Comparison of ENCODE assay signal across 9 mouse cellular contexts in genomic region chr8:106115897-106116296, GRCm38 (mm10). TPM values are rescaled to one million over a fixed set of nuclear protein-coding genes. Genes with fewer than 3 reads are reported as not detected.
DNase-seq lines count a peak whose midpoint lies in the region; ATAC-seq and TF ChIP-seq lines count a peak whose summit lies in the region.
"Had no signal": no experiment of that assay in that cellular context is flagged by ENCODE, and none has a peak within 500 bp of the region (broad histone marks: within the 10 kb centered on the region; RNA-seq: fewer than 3 reads in every experiment).

No protein-coding gene starts in this region.

- no peak for ATAC-seq in lung, postnatal 0 days

- H3K27ac ChIP-seq in heart, embryonic 10.5 days, result no peak overlapping the region
- no peak overlapping the region for H3K27ac ChIP-seq in lung, postnatal 0 days (ENCODE audit: low read length)
- H3K27ac ChIP-seq: neural tube, embryonic 13.5 days had no signal

- no peaks in the 10 kb centered on the region for H3K27me3 ChIP-seq in heart, embryonic 10.5 days (ENCODE audit: insufficient read depth, poor library complexity, severe bottlenecking)
- no peaks in the 10 kb centered on the region for H3K27me3 ChIP-seq in lung, postnatal 0 days (replicated peaks; ENCODE audit: insufficient read depth, low read length)
- H3K27me3 ChIP-seq: neural tube, embryonic 13.5 days had no signal

- no peak overlapping the region for H3K4me3 ChIP-seq in heart, embryonic 10.5 days
- H3K4me3 ChIP-seq in lung, postnatal 0 days (ENCODE audit: low read depth, low read length), result no peak overlapping the region
- H3K4me3 ChIP-seq: neural tube, embryonic 13.5 days had no signal

- H3K4me1 ChIP-seq in heart, embryonic 10.5 days, result peaks cover 6% of the 10 kb centered on the region; the same call in 1 of the 2 replicates
- H3K4me1 ChIP-seq in lung, postnatal 0 days (ENCODE audit: insufficient read depth, low read depth, low read length), result no peaks in the 10 kb centered on the region
- H3K4me1 ChIP-seq: neural tube, embryonic 13.5 days had no signal

- peak; percentile 21 to 55 for DNase-seq in heart, postnatal 14 days
- no peak for DNase-seq in heart, embryonic 10.5 days (ENCODE audit: low spot score)
- peak; percentile 68 for DNase-seq in A20 (ENCODE audit: low read depth, low spot score)
- DNase-seq in ZHBTc4 (ENCODE audit: low read depth, low spot score), result peak; percentile 80
- DNase-seq in lung, postnatal 0 days (ENCODE audit: low spot score), result no peak
- peak; percentile 84 to 87 for DNase-seq in thymus, postnatal 36 days
- no peak for DNase-seq in left cerebral cortex, adult 11 months (ENCODE audit: low spot score)
- no peak for DNase-seq in left cerebral cortex, adult 8-10 months (ENCODE audit: low spot score in 2 of 2)

- 89% methylated on average over 3 of the region's 3 CpGs for WGBS in heart, embryonic 10.5 days
- 96% methylated on average over 3 of the region's 3 CpGs for WGBS in lung, postnatal 0 days

- no peak for TF ChIP-seq EP300 in lung, postnatal 0 days (IDR thresholded peaks at IDR 0.05)

- no peak overlapping the region for H3K9ac ChIP-seq in lung, postnatal 0 days (replicated peaks; ENCODE audit: low read depth)
- H3K9ac ChIP-seq: neural tube, embryonic 13.5 days had no signal

- H3K9me3 ChIP-seq in heart, embryonic 10.5 days, result no peaks in the 10 kb centered on the region
- no peaks in the 10 kb centered on the region for H3K9me3 ChIP-seq in lung, postnatal 0 days (ENCODE audit: low read length)
- H3K9me3 ChIP-seq: neural tube, embryonic 13.5 days had no signal

- H3K4me2 ChIP-seq in lung, postnatal 0 days (replicated peaks; ENCODE audit: low read depth, low read length), result no peak overlapping the region
- H3K4me2 ChIP-seq: neural tube, embryonic 13.5 days had no signal

- TF ChIP-seq CTCF in lung, postnatal 0 days (IDR thresholded peaks at IDR 0.05), result peak; percentile 75

- peaks cover 56% of the 10 kb centered on the region for H3K36me3 ChIP-seq in heart, embryonic 10.5 days
- peaks cover 6% of the 10 kb centered on the region; the same call in 1 of the 2 replicates for H3K36me3 ChIP-seq in lung, postnatal 0 days (ENCODE audit: insufficient read depth, low read length)

- intact Hi-C loops in heart, postnatal 14 days (cut with DNase I), result no loop called here

RNA-seq across cellular contexts. Expression of gene Esrp2, which starts 20.9 kb away (rescaled TPM):
- 1 to 10 TPM in 1 of 2 experiments, under 1 TPM in 1; 0.45 to 1.0 TPM for total RNA-seq in heart, postnatal 14 days (2021)
- polyA plus RNA-seq in heart, embryonic 10.5 days (2016; fragmentation: Nextera tagmentation; extraction: Ambion mirVana), result 2.4 and 5.4 TPM in 2 replicates
- 38.4 and 38.6 TPM in 2 replicates for polyA plus RNA-seq in lung, postnatal 0 days (2015; fragmentation: Nextera tagmentation; extraction: Ambion mirVana)
- total RNA-seq in left cerebral cortex, adult 8-10 months (2022), result under 1 TPM in 3 of 4 experiments, not detected in 1; 0.19 to 0.87 (median 0.70) TPM

RNA-seq across cellular contexts. Expression of gene Pla2g15, which starts 34.3 kb away (rescaled TPM):
- 1 to 10 TPM; 5.5 to 8.1 TPM for total RNA-seq in heart, postnatal 14 days (2021)
- 10.6 and 13.6 TPM in 2 replicates for polyA plus RNA-seq in heart, embryonic 10.5 days (2016; fragmentation: Nextera tagmentation; extraction: Ambion mirVana)
- polyA plus RNA-seq in lung, postnatal 0 days (2015; fragmentation: Nextera tagmentation; extraction: Ambion mirVana), result 10.6 and 10.8 TPM in 2 replicates
- 10 to 100 TPM; 23.4 to 31.5 (median 26.9) TPM for total RNA-seq in left cerebral cortex, adult 8-10 months (2022)

RNA-seq across cellular contexts. Expression of gene Slc7a6, which starts 52.8 kb away (rescaled TPM):
- 10 to 100 TPM; 12.2 to 13.8 TPM for total RNA-seq in heart, postnatal 14 days (2021)
- polyA plus RNA-seq in heart, embryonic 10.5 days (2016; fragmentation: Nextera tagmentation; extraction: Ambion mirVana), result 47.3 and 67.8 TPM in 2 replicates
- 38.9 and 39.7 TPM in 2 replicates for polyA plus RNA-seq in lung, postnatal 0 days (2015; fragmentation: Nextera tagmentation; extraction: Ambion mirVana)
- total RNA-seq in left cerebral cortex, adult 8-10 months (2022), result 10 to 100 TPM; 18.6 to 27.4 (median 23.4) TPM

RNA-seq across cellular contexts. Expression of gene Nfatc3, which starts 57.3 kb away (rescaled TPM):
- 10 to 100 TPM; 22.0 to 29.4 TPM for total RNA-seq in heart, postnatal 14 days (2021)
- polyA plus RNA-seq in heart, embryonic 10.5 days (2016; fragmentation: Nextera tagmentation; extraction: Ambion mirVana), result 4.9 and 6.5 TPM in 2 replicates
- polyA plus RNA-seq in lung, postnatal 0 days (2015; fragmentation: Nextera tagmentation; extraction: Ambion mirVana), result 3.4 and 4.2 TPM in 2 replicates
- total RNA-seq in left cerebral cortex, adult 8-10 months (2022), result 10 to 100 TPM; 12.9 to 15.5 (median 14.7) TPM

Comparison
In these comparisons a context has a peak if more than half of its experiments do, and no peak if none do; other contexts are left out.
1. DNase-seq: peak in heart, postnatal 14 days (2 of 2), A20 (single experiment), ZHBTc4 (single experiment) and thymus, postnatal 36 days (2 of 2); none in heart, embryonic 10.5 days (single experiment), lung, postnatal 0 days (single experiment), left cerebral cortex, adult 11 months (single experiment) and left cerebral cortex, adult 8-10 months (0 of 2).